Mouse (Mus musculus) hindbrain, embryonic 15.5 days (tissue): ENCODE results near the gene Gm11116. TPM values are rescaled to one million over a fixed set of nuclear protein-coding genes. Genes with fewer than 3 reads are reported as not detected.
"Not testable (repeated sequence)": the region's sequence is repeated elsewhere in the genome, so short reads cannot be mapped to it uniquely, and the experiment has no call there.

Experiments
- ATAC-seq: fragments of 200-750 bp; cut with Nextera tagmentation; 2 replicates; pipeline ENCODE4 v1.8.0; 2017; ENCODE audit warnings: low read depth, moderate number of reproducible peaks, moderate TSS enrichment; ENCODE audit not compliant: low FRiP score
- H3K27ac ChIP-seq: fragments of 300-500 bp; sonication (generic); replicated peaks from 2 replicates; pipeline ENCODE4 v1.5.1; 2015; ENCODE audit warnings: mild to moderate bottlenecking, inconsistent platforms
- H3K27me3 ChIP-seq: fragments of 300-500 bp; sonication (generic); 2 replicates; pipeline ENCODE4 v1.6.1; 2015; ENCODE audit warnings: control low read depth, inconsistent platforms
- H3K36me3 ChIP-seq: fragments of 300-500 bp; sonication (generic); 2 replicates; pipeline ENCODE4 v1.6.1; 2015; ENCODE audit warnings: control low read depth, inconsistent platforms
- H3K4me1 ChIP-seq: fragments of 300-500 bp; sonication (generic); replicated peaks from 2 replicates; pipeline ENCODE4 v1.6.1; 2015; ENCODE audit warnings: control low read depth, inconsistent platforms
- H3K4me2 ChIP-seq: fragments of 300-500 bp; sonication (generic); 2 replicates; pipeline ENCODE4 v1.6.1; 2015; ENCODE audit warnings: moderate library complexity, mild to moderate bottlenecking, inconsistent platforms
- H3K4me3 ChIP-seq: fragments of 300-500 bp; sonication (generic); 2 replicates; pipeline ENCODE4 v1.5.1; 2015; ENCODE audit warnings: mild to moderate bottlenecking, inconsistent platforms
- H3K9ac ChIP-seq: fragments of 300-500 bp; sonication (generic); 2 replicates; pipeline ENCODE4 v1.6.1; 2015; ENCODE audit warnings: inconsistent platforms
- H3K9me3 ChIP-seq: fragments of 300-500 bp; sonication (generic); 2 replicates; pipeline ENCODE4 v1.6.1; 2016; ENCODE audit warnings: control low read depth, inconsistent platforms
- WGBS: fragments of 180-500 bp; shearing (Covaris S2); methylation state at CpG from one replicate; pipeline ENCODE4 v1.1.7; 2015; 5-methylcytosine and 5-hydroxymethylcytosine counted together
- polyA plus RNA-seq: library from polyadenylated mRNA; unstranded; fragments of >200 nt; fragmentation: Nextera tagmentation; extraction: Ambion mirVana; gene quantifications from 2 replicates; pipeline ENCODE4 v1.2.1, GENCODE M21; 2015

The Gm11116 gene
- not detected in 2 replicates for polyA plus RNA-seq

- Histone ChIP-seq H3K9ac (no peak within 1 kb of the TSS), H3K36me3 (no peaks in the 10 kb centered on the region), H3K27ac (no peak within 1 kb of the TSS), H3K4me3 (no peak within 1 kb of the TSS), H3K4me2 (no peak within 1 kb of the TSS), H3K9me3 (no peaks in the 10 kb centered on the region), H3K4me1 (no peaks in the 10 kb centered on the region), H3K27me3 (no peaks in the 10 kb centered on the region)
- 96% methylated on average over 1 of the region's 1 CpGs for WGBS
- no peak for ATAC-seq
These were observed at the start of gene Gm11116 for GRCm38 (mm10) chr5:88111430-88111829. Gene Gm11116, minus strand, starts transcription at chr5:88111530.

DNA sequence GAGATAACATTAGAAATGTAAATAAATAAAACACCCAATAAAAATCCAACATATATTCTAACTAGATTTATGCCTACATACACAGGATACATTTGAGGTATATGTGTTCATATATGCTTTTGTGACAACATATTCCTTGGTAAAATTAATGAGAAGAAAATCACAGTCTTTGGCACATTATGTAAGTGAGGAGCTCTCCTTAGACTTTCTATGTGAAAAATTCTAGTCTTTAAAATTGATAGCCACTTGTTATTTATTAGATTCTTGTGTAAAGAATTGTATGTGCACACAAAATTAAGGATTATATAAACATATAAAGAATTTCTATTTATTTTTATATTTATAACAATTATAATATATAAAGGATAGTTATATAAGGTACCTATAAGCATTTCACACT, 42.7 kb upstream of the Gm11116 start, which contains the start of gene Gm11115:
Gene Gm11115, minus strand, starts transcription at position 101 of the 400 bp plus-strand sequence.
- Histone ChIP-seq H3K4me3 (no peak within 1 kb of the TSS), H3K4me1 (no peaks in the 10 kb centered on the region), H3K36me3 (no peaks in the 10 kb centered on the region), H3K9me3 (no peaks in the 10 kb centered on the region), H3K27me3 (no peaks in the 10 kb centered on the region), H3K4me2 (no peak within 1 kb of the TSS), H3K9ac (no peak within 1 kb of the TSS), H3K27ac (no peak within 1 kb of the TSS)
- no peak for ATAC-seq

DNA sequence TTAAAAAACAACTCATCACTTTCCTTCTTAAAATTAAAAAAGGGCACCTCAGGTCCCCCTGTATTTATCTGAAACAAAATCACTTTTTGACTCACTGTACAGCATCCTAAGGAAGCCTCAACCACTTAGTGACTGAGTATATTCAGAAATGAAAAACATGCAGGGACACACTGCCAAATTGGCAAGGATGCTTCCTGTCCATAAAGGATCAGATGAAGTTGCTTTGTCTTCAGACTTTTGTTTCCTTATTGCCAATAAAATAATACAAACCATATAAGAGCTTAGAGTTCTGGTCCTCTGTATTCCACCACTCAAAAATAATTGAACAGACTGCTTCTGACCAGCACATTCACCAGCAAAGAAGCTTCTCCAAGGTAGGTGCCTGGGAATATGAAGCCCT, 25.1 kb downstream of the Gm11116 start, which contains the start of gene Smr2:
Gene Smr2, plus strand, starts transcription at position 301 of the 400 bp plus-strand sequence.
- H3K9ac ChIP-seq, H3K27ac ChIP-seq, H3K9me3 ChIP-seq, H3K27me3 ChIP-seq, H3K36me3 ChIP-seq, H3K4me3 ChIP-seq, ATAC-seq, H3K4me2 ChIP-seq, H3K4me1 ChIP-seq: not testable (repeated sequence)

Other genes with a start within 250 kb of the Gm11116 start
- gene Odam, start 226.5 kb downstream of the Gm11116 start, polyA plus RNA-seq = not detected in 2 replicates
- gene Csn3, start 186.0 kb downstream of the Gm11116 start, polyA plus RNA-seq = not detected in 2 replicates
- not detected in 2 replicates for gene 2310003L06Rik, start 142.1 kb downstream of the Gm11116 start, polyA plus RNA-seq
- gene Gm28434, start 142.0 kb downstream of the Gm11116 start, polyA plus RNA-seq = not detected in 2 replicates
- not detected in 2 replicates for gene Cabs1, start 132.1 kb downstream of the Gm11116 start, polyA plus RNA-seq
- gene Smr3a, start 109.0 kb downstream of the Gm11116 start, polyA plus RNA-seq = not detected in 2 replicates
- not detected in 2 replicates for gene Smr2, start 25.0 kb downstream of the Gm11116 start, polyA plus RNA-seq
- gene Gm11115, start 42.6 kb upstream of the Gm11116 start, polyA plus RNA-seq = not detected in 2 replicates
- not detected in 2 replicates for gene Gm7714, start 157.4 kb upstream of the Gm11116 start, polyA plus RNA-seq
- not detected in 2 replicates for gene Prol1, start 205.8 kb upstream of the Gm11116 start, polyA plus RNA-seq